Mouse (Mus musculus) CH12.LX (cell line): ENCODE measurements at regions not wholly inside any gene's neighbourhood (a gene's known extent, or its start where the extent isn't known, plus 50 kb on each side); places are given as distances from the start of the nearest gene placed in this dataset.

ENCODE experiments used
- DNase-seq: peaks from one replicate; pipeline ENCODE4 v3.0.0-alpha.2; 2013; ENCODE audit errors: extremely low read depth
- H3K27ac ChIP-seq: 2 replicates; pipeline ENCODE4 v1.5.1; 2012; ENCODE audit warnings: low read depth, mild to moderate bottlenecking, control low read depth, moderate library complexity; ENCODE audit not compliant: insufficient read depth
- H3K27me3 ChIP-seq: replicated peaks from 2 replicates; pipeline ENCODE3; 2012; ENCODE audit warnings: inconsistent platforms
- H3K36me3 ChIP-seq, 2 experiments: replicated peaks in 1 of 2; 2 replicates each; pipeline versions ENCODE3 to v1.6.1; 2012; ENCODE audit warnings: inconsistent platforms in 1 of 2, low read length in 1 of 2, mild to moderate bottlenecking in 1 of 2, mixed read lengths in 1 of 2, moderate library complexity in 1 of 2; ENCODE audit not compliant: control insufficient read depth in 1 of 2, insufficient read depth in 1 of 2
- H3K4me1 ChIP-seq, 2 experiments: 2 replicates each; pipeline ENCODE4 v1.6.1; 2012; ENCODE audit warnings: inconsistent platforms in 1 of 2, moderate library complexity in 1 of 2; ENCODE audit not compliant: insufficient read depth in 2 of 2, control insufficient read depth in 1 of 2
- H3K4me2 ChIP-seq: 2 replicates; pipeline ENCODE4 v1.6.1; 2012; ENCODE audit warnings: low read depth, mild to moderate bottlenecking, control low read depth; ENCODE audit not compliant: poor library complexity, insufficient read depth, severe bottlenecking
- H3K4me3 ChIP-seq, 3 experiments: fragments of 150-350 bp in 1 of 3; sonication (generic) in 1 of 3; replicated peaks in 1 of 3; 2 replicates each; pipeline versions ENCODE3 to v1.5.1; 2011 to 2012; ENCODE audit warnings: low read depth in 2 of 3, low read length in 2 of 3, mild to moderate bottlenecking in 2 of 3, moderate library complexity in 2 of 3, control low read depth in 1 of 3, improper control_type of control experiment in 1 of 3, inconsistent platforms in 1 of 3, mixed read lengths in 1 of 3; ENCODE audit not compliant: poor library complexity in 1 of 3
- H3K79me2 ChIP-seq: replicated peaks from 2 replicates; pipeline ENCODE4 v1.6.1; 2012; ENCODE audit warnings: mild to moderate bottlenecking, moderate library complexity; ENCODE audit not compliant: control insufficient read depth, poor library complexity, insufficient read depth, severe bottlenecking; ENCODE audit errors: extremely low read depth
- H3K9ac ChIP-seq: 2 replicates; pipeline ENCODE4 v1.6.1; 2012; ENCODE audit warnings: low read depth, mild to moderate bottlenecking, control low read depth, moderate library complexity; ENCODE audit not compliant: insufficient read depth
- H3K9me3 ChIP-seq: replicated peaks from 2 replicates; pipeline ENCODE3; 2012; ENCODE audit warnings: low read length, inconsistent platforms, mixed read lengths
- BHLHE40 ChIP-seq: IDR thresholded peaks from 2 replicates; pipeline ENCODE4 v1.6.1; 2011; ENCODE audit warnings: mild to moderate bottlenecking, low read depth, low read length, improper control_type of control experiment
- CHD1 ChIP-seq: IDR thresholded peaks from 2 replicates; pipeline ENCODE4 v1.6.1; 2012; ENCODE audit warnings: low read depth, low read length, improper control_type of control experiment, inconsistent platforms
- CHD2 ChIP-seq: IDR thresholded peaks from 2 replicates; pipeline ENCODE4 v1.6.1; 2011; ENCODE audit warnings: low read length, improper control_type of control experiment
- CTCF ChIP-seq, 2 experiments: IDR thresholded peaks in 1 of 2; conservative IDR thresholded peaks in 1 of 2; 2 replicates each; pipeline ENCODE4 v1.5.1; 2011 to 2012; ENCODE audit warnings: low read depth in 2 of 2, low read length in 2 of 2, improper control_type of control experiment in 1 of 2, inconsistent platforms in 1 of 2, mild to moderate bottlenecking in 1 of 2, moderate library complexity in 1 of 2
- ELF1 ChIP-seq: IDR thresholded peaks from 2 replicates; pipeline ENCODE4 v1.6.1; 2014; ENCODE audit warnings: low read depth, mild to moderate bottlenecking, inconsistent platforms, low read length, improper control_type of control experiment
- EP300 ChIP-seq: IDR thresholded peaks from 2 replicates; pipeline ENCODE4 v1.6.1; 2011; ENCODE audit warnings: low read length, improper control_type of control experiment
- ETS1 ChIP-seq: conservative IDR thresholded peaks from 2 replicates; pipeline ENCODE4 v1.6.1; 2012; ENCODE audit warnings: low read depth, mild to moderate bottlenecking, inconsistent platforms, low read length, improper control_type of control experiment, moderate library complexity
- GABPA ChIP-seq: IDR thresholded peaks from 2 replicates; pipeline ENCODE4 v1.6.1; 2012; ENCODE audit warnings: low read depth, low read length, improper control_type of control experiment, inconsistent platforms; ENCODE audit not compliant: insufficient replicate concordance
- HCFC1 ChIP-seq: IDR thresholded peaks from 2 replicates; pipeline ENCODE4 v1.6.1; 2012; ENCODE audit warnings: low read depth, mild to moderate bottlenecking, inconsistent platforms, low read length, improper control_type of control experiment
- IRF4 ChIP-seq: IDR thresholded peaks from 2 replicates; pipeline ENCODE4 v1.6.1; 2014; ENCODE audit warnings: low read depth, mild to moderate bottlenecking, inconsistent platforms, low read length, improper control_type of control experiment
- MAFK ChIP-seq: IDR thresholded peaks from 2 replicates; pipeline ENCODE4 v1.6.1; 2011; ENCODE audit warnings: low read length, improper control_type of control experiment; ENCODE audit not compliant: insufficient replicate concordance
- MAX ChIP-seq: IDR thresholded peaks from 2 replicates; pipeline ENCODE4 v1.6.1; 2011; ENCODE audit warnings: low read length, improper control_type of control experiment
- MEF2A ChIP-seq: IDR thresholded peaks from 2 replicates; pipeline ENCODE4 v1.6.1; 2014; ENCODE audit warnings: low read depth, mild to moderate bottlenecking, inconsistent platforms, low read length, improper control_type of control experiment, borderline replicate concordance
- MXI1 ChIP-seq: IDR thresholded peaks from 2 replicates; pipeline ENCODE4 v1.6.1; 2011; ENCODE audit warnings: mild to moderate bottlenecking, low read depth, low read length, improper control_type of control experiment
- NRF1 ChIP-seq: IDR thresholded peaks from 2 replicates; pipeline ENCODE4 v1.6.1; 2014; ENCODE audit warnings: low read depth, mild to moderate bottlenecking, inconsistent platforms, low read length, improper control_type of control experiment, moderate library complexity
- PAX5 ChIP-seq: IDR thresholded peaks from 2 replicates; pipeline ENCODE4 v1.6.1; 2012; ENCODE audit warnings: low read length, inconsistent platforms, mixed read lengths
- POLR2AphosphoS2 ChIP-seq: IDR thresholded peaks from 2 replicates; pipeline ENCODE4 v1.6.1; 2011; ENCODE audit warnings: low read depth, low read length, improper control_type of control experiment
- RAD21 ChIP-seq: IDR thresholded peaks from 2 replicates; pipeline ENCODE4 v1.6.1; 2011; ENCODE audit warnings: low read depth, mild to moderate bottlenecking, low read length, improper control_type of control experiment, moderate library complexity
- RCOR1 ChIP-seq: conservative IDR thresholded peaks from 2 replicates; pipeline ENCODE4 v1.6.1; 2012; ENCODE audit warnings: low read depth, mild to moderate bottlenecking, inconsistent platforms, low read length, improper control_type of control experiment
- SIN3A ChIP-seq: IDR thresholded peaks from 2 replicates; pipeline ENCODE4 v1.6.1; 2012; ENCODE audit warnings: low read length, improper control_type of control experiment, inconsistent platforms
- TBP ChIP-seq: conservative IDR thresholded peaks from 2 replicates; pipeline ENCODE4 v1.6.1; 2011; ENCODE audit warnings: low read depth, low read length, improper control_type of control experiment
- TCF12 ChIP-seq: IDR thresholded peaks from 2 replicates; pipeline ENCODE4 v1.6.1; 2014; ENCODE audit warnings: low read depth, mild to moderate bottlenecking, inconsistent platforms, low read length, improper control_type of control experiment
- USF2 ChIP-seq: conservative IDR thresholded peaks from 2 replicates; pipeline ENCODE4 v1.6.1; 2011; ENCODE audit warnings: low read depth, low read length, improper control_type of control experiment
- ZC3H11A ChIP-seq: IDR thresholded peaks from 2 replicates; pipeline ENCODE4 v1.6.1; 2012; ENCODE audit warnings: low read depth, mild to moderate bottlenecking, inconsistent platforms, low read length, improper control_type of control experiment
- ZKSCAN1 ChIP-seq: IDR thresholded peaks from 2 replicates; pipeline ENCODE4 v1.6.1; 2012; ENCODE audit warnings: low read depth, inconsistent platforms, low read length, improper control_type of control experiment, borderline replicate concordance
- dilution Hi-C: fragments of 300-500 bp; cut with MboI; formaldehyde crosslinking; loops from 2 replicates; pipeline ENCODE4 v1.14.3; 2020; ENCODE audit warnings: low sequenced_read_pairs; ENCODE audit not compliant: extremely low pct_unique_long_range_greater_than_20kb, extremely low pct_ligation_motif_present
- in situ Hi-C: fragments of 300-500 bp; cut with MboI; formaldehyde crosslinking; loops from 3 replicates; pipeline ENCODE4 v1.14.3; 2019; ENCODE audit warnings: low sequenced_read_pairs, low pct_ligation_motif_present, low pct_unique_long_range_greater_than_20kb, mixed read lengths

- no peak overlapping the region for H3K27ac ChIP-seq
- H3K9ac ChIP-seq, result no peak overlapping the region
- H3K4me1 ChIP-seq, result no peaks in the 10 kb centered on the region
- peaks cover 68% of the 10 kb centered on the region for H3K9me3 ChIP-seq
- H3K79me2 ChIP-seq, result no peaks in the 10 kb centered on the region
- no peaks in the 10 kb centered on the region for H3K27me3 ChIP-seq
- in situ Hi-C loops, result no loop called here
- H3K36me3 ChIP-seq, result no peaks in the 10 kb centered on the region
- DNase-seq, result no peak
- no peak for TF ChIP-seq ETS1
- no peak for TF ChIP-seq EP300
- TF ChIP-seq MAX, result no peak
- no peak for TF ChIP-seq MAFK
- no peak for TF ChIP-seq CHD1
- no peak for TF ChIP-seq RCOR1
- no peak for TF ChIP-seq TBP
- TF ChIP-seq HCFC1, result no peak
- TF ChIP-seq RAD21, result no peak
- TF ChIP-seq ZKSCAN1, result no peak
- no peak for TF ChIP-seq GABPA
- TF ChIP-seq MXI1, result no peak
- TF ChIP-seq ELF1, result no peak
- TF ChIP-seq MEF2A, result no peak
- no peak for TF ChIP-seq CTCF (conservative IDR thresholded peaks at IDR 0.05 in 1 of 2, IDR thresholded peaks at IDR 0.05 in 1 of 2; ENCODE audit: low read depth in 2 of 2, low read length in 2 of 2)
- no peak for TF ChIP-seq CHD2
- TF ChIP-seq IRF4, result no peak
- no peak for TF ChIP-seq PAX5
- TF ChIP-seq ZC3H11A, result no peak
- dilution Hi-C loops, result no loop called here
- no peak overlapping the region for H3K4me3 ChIP-seq
- H3K4me2 ChIP-seq, result no peak overlapping the region
These were observed 103.8 kb upstream of the Nrip1 start for GRCm38 (mm10) chr16:76477474-76477873.

- H3K4me1 ChIP-seq, result no peaks in the 10 kb centered on the region
- dilution Hi-C loops, result no loop called here
- no peak overlapping the region for H3K4me2 ChIP-seq
- DNase-seq, result no peak
- no peaks in the 10 kb centered on the region for H3K36me3 ChIP-seq
- in situ Hi-C loops, result no loop called here
- no peak overlapping the region for H3K4me3 ChIP-seq
- H3K79me2 ChIP-seq, result no peaks in the 10 kb centered on the region
- no peaks in the 10 kb centered on the region for H3K27me3 ChIP-seq
- TF ChIP-seq USF2, result no peak
- no peak for TF ChIP-seq MAFK
- no peak for TF ChIP-seq TCF12
- TF ChIP-seq SIN3A, result no peak
- TF ChIP-seq NRF1, result no peak
- no peak for TF ChIP-seq POLR2AphosphoS2
- no peak for TF ChIP-seq ZKSCAN1
- TF ChIP-seq PAX5, result no peak
- no peak for TF ChIP-seq ETS1
- no peak for TF ChIP-seq BHLHE40
- TF ChIP-seq CHD1, result no peak
- no peak for TF ChIP-seq GABPA
- peaks cover 71% of the 10 kb centered on the region for H3K9me3 ChIP-seq
- no peak overlapping the region for H3K9ac ChIP-seq
- no peak overlapping the region for H3K27ac ChIP-seq
These were observed 100.9 kb upstream of the Nrip1 start for GRCm38 (mm10) chr16:76474481-76474880.
